Mouse (Mus musculus): ENCODE measurements around the gene Saal1. TPM values are rescaled to one million over a fixed set of nuclear protein-coding genes. Genes with fewer than 3 reads are reported as not detected.
"Not testable (repeated sequence)": the region's sequence is repeated elsewhere in the genome, so short reads cannot be mapped to it uniquely, and the experiment has no call there.

Saal1 gene
- 3.2 and 4.4 TPM in 2 replicates for polyA plus RNA-seq (2012; ENCODE audit: insufficient read depth, insufficient read length, missing spikeins)

DNA sequence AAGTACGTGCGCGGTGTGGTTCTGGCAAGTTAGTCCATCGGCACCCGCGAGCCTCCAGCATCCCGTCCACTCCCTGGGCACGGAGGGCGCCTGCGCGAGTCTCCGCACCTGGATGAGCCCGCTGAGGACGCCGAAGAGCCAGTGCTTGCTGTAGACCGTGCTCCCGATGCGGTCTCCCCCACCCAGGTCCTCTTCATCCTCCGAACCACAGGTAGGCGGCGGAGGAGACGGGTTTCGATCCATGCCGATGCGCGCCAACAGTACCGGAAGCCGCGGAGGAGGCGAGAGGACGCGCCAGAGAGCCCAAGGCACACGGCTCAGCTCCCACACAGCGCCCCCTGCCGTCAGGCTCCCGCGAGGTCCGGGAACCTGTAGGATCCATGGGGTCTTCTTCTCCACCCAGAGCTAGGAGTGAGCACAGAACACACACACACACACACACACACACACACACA is at the start of gene Saal1:
Gene Saal1, minus strand, starts transcription at position 291 of the 455 bp plus-strand sequence.
- peak within 1 kb of the TSS; percentile 98 for H3K4me3 ChIP-seq (ENCODE audit: insufficient read depth, low read depth, low read length)
- H3K4me1 ChIP-seq (ENCODE audit: control insufficient read depth, insufficient read depth, insufficient read length, low read length), result no peaks in the 10 kb centered on the region
- peak within 1 kb of the TSS; percentile 59; the same call in 1 of the 2 replicates for H3K27ac ChIP-seq (replicated peaks; ENCODE audit: low read depth, low read length)

DNA sequence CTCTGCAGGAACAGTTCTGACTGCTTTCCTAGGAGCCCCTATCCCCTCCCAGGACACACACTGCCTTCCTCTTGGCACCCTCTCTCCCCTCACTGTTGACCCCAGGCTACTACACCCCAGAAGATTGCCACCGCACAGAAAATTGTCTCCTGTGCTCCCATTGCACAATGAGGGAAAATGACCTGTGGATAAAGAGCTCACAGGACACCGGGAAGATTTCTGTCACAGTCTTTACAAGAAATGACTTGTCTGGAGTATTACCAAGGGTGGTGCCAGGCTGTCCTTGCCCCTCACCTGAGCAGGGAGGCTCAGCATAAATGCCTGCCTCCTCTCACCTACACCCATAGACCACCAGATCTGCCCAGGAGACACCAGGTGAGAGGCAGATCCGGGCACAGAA is 41.0 kb upstream of the Saal1 start, which contains the start of gene Saa2:
Gene Saa2, plus strand, starts transcription at position 301 of the 400 bp plus-strand sequence.
- H3K27ac ChIP-seq (replicated peaks; ENCODE audit: low read depth, low read length), result no peak within 1 kb of the TSS
- H3K4me3 ChIP-seq (ENCODE audit: insufficient read depth, low read depth, low read length), result no peak within 1 kb of the TSS
- peaks cover 4% of the 10 kb centered on the region; the same call in 1 of the 2 replicates for H3K4me1 ChIP-seq (ENCODE audit: control insufficient read depth, insufficient read depth, insufficient read length, low read length)

DNA sequence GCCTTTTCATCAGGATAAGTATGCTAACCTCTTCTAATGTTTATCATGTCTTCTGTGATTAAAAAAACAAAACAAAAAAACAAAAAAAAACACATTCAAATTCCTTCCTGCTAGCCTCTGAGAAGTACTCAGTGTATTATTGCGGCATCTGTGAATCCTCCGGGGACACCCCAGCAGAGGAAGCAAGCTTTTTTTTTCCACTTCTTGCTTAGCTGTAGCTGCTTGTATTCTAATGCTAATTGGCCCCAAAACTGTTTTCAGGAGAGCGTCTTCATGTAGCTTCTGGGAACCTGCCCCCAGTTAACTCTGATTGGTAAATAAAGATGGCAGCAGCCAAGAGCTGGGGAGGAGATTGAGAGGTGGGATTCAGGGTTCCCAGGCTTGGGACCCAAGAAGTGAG is 38.0 kb upstream of the Saal1 start:
- H3K4me1 ChIP-seq (ENCODE audit: control insufficient read depth, insufficient read depth, insufficient read length, low read length), result peaks cover 4% of the 10 kb centered on the region; the same call in 1 of the 2 replicates
- H3K27ac ChIP-seq (replicated peaks; ENCODE audit: low read depth, low read length), result peak overlapping the region; percentile 50; the same call in 1 of the 2 replicates
- H3K4me3 ChIP-seq (ENCODE audit: insufficient read depth, low read depth, low read length), result no peak overlapping the region

DNA sequence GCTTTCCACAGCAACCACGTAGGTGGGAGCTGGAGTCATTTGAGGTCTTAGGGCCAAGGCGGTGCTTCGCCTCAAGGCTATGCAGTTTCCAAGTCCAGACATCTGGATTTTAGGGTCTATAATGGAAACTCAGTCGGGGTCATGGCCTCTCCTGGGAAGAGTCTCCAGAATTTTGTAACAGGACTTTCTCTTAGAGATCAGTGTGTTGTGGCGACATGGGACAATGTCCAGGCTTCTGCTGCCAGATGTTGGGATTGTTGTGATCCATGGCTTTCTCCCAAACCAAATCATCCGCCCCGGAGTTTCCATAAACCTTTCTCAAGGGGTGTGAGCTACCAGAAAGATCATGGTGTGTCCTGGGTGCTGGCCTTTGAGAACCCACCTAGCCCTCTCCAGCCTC is 35.9 kb upstream of the Saal1 start:
- H3K4me3 ChIP-seq (ENCODE audit: insufficient read depth, low read depth, low read length), result no peak overlapping the region
- H3K27ac ChIP-seq (replicated peaks; ENCODE audit: low read depth, low read length), result peak overlapping the region; percentile 44
- H3K4me1 ChIP-seq (ENCODE audit: control insufficient read depth, insufficient read depth, insufficient read length, low read length), result peaks cover 4% of the 10 kb centered on the region; the same call in 1 of the 2 replicates

DNA sequence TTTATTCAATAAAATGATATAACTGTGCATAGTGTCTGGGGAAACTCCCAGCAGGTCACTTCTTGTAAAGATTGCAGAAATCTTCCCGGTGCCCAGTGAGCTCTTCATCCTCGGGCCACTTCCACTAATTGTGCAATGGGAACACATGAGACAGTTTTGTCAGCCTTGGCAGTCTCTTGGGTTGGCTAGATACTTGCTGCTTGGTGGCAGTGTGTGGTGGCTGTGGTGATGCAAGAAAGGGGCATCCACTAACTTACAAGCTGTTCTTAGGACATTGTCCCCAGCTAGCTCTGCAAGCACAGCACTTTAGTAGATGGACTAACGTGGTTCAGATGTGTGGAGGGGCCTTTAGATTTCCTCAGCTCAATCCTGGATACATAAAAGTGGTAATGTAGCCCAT is 35.3 kb upstream of the Saal1 start:
- no peak overlapping the region for H3K4me3 ChIP-seq (ENCODE audit: insufficient read depth, low read depth, low read length)
- peak overlapping the region; percentile 44 for H3K27ac ChIP-seq (replicated peaks; ENCODE audit: low read depth, low read length)
- H3K4me1 ChIP-seq (ENCODE audit: control insufficient read depth, insufficient read depth, insufficient read length, low read length), result peaks cover 4% of the 10 kb centered on the region; the same call in 1 of the 2 replicates

DNA sequence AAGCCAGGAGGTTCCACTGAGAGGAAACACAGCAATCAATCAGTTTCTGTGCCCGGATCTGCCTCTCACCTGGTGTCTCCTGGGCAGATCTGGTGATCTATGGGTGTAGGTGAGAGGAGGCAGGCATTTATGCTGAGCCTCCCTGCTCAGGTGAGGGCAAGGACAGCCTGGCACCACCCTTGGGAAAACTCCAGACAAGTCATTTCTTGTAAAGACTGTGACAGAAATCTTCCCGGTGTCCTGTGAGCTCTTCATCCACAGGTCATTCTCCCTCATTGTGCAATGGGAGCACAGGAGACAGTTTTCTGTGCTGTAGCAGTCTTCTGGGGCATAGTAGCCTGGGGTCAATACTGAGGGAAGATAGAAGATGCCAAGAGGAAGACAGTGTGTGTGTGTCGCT is 32.4 kb upstream of the Saal1 start, which contains the start of gene Saa1:
Gene Saa1, minus strand, starts transcription at position 101 of the 400 bp plus-strand sequence.
- not testable (repeated sequence) for H3K4me3 ChIP-seq (ENCODE audit: insufficient read depth, low read depth, low read length); H3K4me1 ChIP-seq (ENCODE audit: control insufficient read depth, insufficient read depth, insufficient read length, low read length); H3K27ac ChIP-seq (replicated peaks; ENCODE audit: low read depth, low read length)

DNA sequence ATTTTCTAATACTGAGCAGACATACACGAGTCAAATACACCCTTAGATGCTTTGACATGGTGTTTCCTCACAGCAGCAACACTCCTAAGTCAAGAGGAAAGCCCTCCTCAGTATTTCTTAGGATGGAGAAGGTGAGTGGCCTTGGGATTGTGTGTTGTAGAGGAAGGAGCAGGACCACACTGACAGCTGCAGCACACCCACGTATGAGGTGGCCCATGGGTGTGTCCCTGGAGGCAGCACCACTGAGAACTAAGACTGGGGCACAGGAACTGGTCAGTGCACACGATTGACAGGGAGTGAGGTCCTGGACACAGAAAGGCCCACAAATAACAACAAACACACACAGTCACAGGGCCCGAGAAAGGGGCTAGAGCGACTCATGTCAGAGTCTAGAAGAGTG is 29.6 kb upstream of the Saal1 start:
- not testable (repeated sequence) for H3K27ac ChIP-seq (replicated peaks; ENCODE audit: low read depth, low read length); H3K4me1 ChIP-seq (ENCODE audit: control insufficient read depth, insufficient read depth, insufficient read length, low read length); H3K4me3 ChIP-seq (ENCODE audit: insufficient read depth, low read depth, low read length)

DNA sequence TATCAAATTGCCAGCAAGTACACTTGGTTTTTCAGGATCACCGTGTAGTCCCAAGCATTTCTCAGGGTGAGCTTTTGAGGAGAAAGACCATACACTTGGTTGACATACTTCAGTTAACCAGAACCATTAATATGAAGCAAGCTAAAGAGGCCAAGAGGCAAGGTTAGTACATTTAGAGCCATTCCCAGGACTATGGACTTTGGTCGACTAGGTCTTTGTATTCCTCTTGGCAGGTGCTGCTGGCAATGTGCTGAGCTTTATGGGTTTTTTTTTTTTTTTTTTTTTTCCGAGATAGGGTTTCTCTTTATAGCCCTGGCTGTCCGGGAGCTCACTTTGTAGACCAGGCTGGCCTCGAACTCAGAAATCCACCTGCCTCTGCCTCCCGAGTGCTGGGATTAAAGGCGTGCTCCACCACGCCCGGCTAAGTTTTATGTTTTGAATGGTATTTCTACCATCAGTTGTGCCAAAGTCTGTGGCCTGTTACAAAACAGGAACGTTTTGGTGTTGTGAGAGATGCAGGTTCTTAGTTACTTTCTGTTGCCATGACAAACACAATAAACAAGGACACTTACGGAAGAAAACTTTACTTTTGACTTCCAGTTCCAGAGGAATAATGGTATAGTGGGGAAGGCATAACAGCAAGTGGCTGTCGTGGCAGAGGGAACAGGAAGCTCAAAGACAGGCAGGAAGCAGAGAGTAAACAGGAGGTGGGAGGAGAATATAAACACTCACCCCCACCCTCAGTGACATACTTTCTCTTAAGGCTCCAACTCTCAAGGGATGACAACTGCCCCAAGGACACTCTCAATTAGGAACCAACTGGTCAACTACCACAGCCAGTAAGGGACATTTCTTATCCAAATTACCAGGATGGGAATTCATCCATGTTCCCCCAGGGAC is 28.3 kb upstream of the Saal1 start:
- no peak overlapping the region for H3K4me3 ChIP-seq (ENCODE audit: insufficient read depth, low read depth, low read length)
- H3K27ac ChIP-seq (replicated peaks; ENCODE audit: low read depth, low read length), result no peak overlapping the region
- no peaks in the 10 kb centered on the region; the same call in 1 of the 2 replicates for H3K4me1 ChIP-seq (ENCODE audit: control insufficient read depth, insufficient read depth, insufficient read length, low read length)

DNA sequence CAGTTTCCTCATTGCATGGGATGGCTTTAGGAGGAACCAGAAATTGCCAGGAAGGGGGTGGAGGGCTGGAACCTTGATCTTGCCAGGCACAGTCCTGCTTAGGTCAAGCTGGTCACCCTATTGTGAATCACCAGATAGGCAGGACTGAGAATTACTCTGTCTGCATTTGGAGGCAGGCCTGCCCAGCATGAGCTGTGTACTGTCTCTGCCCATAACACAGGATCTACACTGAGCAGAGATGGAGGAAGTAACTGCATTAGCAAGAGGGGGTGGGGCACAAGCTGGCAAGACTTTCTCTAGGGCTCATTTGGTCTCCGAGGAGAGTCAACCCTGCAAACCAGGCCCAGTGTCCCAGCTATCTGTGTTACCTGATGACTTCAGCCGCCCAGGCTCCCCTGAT is 24.5 kb upstream of the Saal1 start:
- H3K4me3 ChIP-seq (ENCODE audit: insufficient read depth, low read depth, low read length), result no peak overlapping the region
- H3K27ac ChIP-seq (replicated peaks; ENCODE audit: low read depth, low read length), result no peak overlapping the region
- no peaks in the 10 kb centered on the region; the same call in 1 of the 2 replicates for H3K4me1 ChIP-seq (ENCODE audit: control insufficient read depth, insufficient read depth, insufficient read length, low read length)

DNA sequence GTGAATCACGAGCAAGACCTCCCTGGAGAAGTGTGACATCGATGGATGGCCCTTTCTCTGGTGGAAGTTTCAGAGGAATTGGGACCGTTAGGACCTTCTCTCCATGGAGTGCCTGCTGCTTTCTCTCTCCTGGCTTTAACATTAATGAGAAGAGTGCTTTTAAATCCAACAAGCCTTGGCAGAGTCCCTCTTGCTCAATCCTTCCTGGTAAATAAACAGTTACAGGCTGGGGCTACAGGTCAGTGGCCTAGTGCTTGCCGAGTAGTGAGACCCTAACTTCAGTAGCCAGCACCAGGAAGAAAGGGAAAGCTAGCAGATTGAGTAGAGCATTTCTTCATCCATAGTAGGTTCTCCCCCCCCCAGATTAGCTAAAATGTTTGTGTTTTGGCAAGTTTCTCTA is 22.0 kb upstream of the Saal1 start, which contains the start of gene Saa4:
Gene Saa4, minus strand, starts transcription at position 146 of the 400 bp plus-strand sequence.
- Histone ChIP-seq H3K4me3 (ENCODE audit: insufficient read depth, low read depth, low read length) (no peak within 1 kb of the TSS), H3K27ac (replicated peaks; ENCODE audit: low read depth, low read length) (no peak within 1 kb of the TSS), H3K4me1 (ENCODE audit: control insufficient read depth, insufficient read depth, insufficient read length, low read length) (no peaks in the 10 kb centered on the region)

DNA sequence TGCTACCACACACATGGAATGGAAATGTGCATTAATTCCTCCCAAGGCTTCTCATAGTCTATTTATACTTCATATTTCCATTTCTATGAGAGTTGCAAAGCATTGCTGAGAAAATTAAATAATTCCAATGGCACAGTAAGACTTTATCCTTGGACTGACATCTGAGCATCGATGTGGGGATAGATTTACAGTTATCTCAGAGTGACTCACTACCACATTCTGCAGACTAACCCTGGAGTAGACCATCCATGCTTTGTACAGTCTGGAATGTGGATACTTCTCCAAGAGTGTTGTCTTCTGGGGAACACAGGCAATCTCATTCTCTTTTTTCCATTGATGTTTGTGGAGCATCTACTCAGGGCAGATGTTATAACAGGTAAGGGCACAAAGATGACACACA is 17.1 kb upstream of the Saal1 start:
- no peak overlapping the region for H3K4me3 ChIP-seq (ENCODE audit: insufficient read depth, low read depth, low read length)
- H3K4me1 ChIP-seq (ENCODE audit: control insufficient read depth, insufficient read depth, insufficient read length, low read length), result no peaks in the 10 kb centered on the region
- H3K27ac ChIP-seq (replicated peaks; ENCODE audit: low read depth, low read length), result no peak overlapping the region

DNA sequence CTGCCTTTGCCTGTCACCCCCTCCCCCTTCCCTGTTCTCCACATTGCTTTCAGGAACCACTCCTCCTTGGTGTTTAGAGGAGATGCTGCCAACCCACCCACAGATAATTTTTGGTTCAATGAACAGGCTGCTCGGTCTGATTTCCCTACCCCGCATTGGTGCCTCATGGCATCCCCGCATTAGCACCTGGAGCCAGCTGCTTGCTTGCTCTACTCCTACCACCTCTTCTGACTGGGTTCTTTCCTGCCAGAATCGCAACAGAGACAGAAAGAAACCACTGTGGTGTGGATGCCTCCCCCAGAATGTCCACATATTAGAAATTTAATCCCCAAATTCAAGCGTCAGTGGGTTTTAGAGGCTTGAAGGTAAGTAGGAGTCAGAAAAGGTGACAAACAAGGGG is 13.9 kb upstream of the Saal1 start:
- no peaks in the 10 kb centered on the region; the same call in 1 of the 2 replicates for H3K4me1 ChIP-seq (ENCODE audit: control insufficient read depth, insufficient read depth, insufficient read length, low read length)
- no peak overlapping the region for H3K4me3 ChIP-seq (ENCODE audit: insufficient read depth, low read depth, low read length)
- H3K27ac ChIP-seq (replicated peaks; ENCODE audit: low read depth, low read length), result no peak overlapping the region

DNA sequence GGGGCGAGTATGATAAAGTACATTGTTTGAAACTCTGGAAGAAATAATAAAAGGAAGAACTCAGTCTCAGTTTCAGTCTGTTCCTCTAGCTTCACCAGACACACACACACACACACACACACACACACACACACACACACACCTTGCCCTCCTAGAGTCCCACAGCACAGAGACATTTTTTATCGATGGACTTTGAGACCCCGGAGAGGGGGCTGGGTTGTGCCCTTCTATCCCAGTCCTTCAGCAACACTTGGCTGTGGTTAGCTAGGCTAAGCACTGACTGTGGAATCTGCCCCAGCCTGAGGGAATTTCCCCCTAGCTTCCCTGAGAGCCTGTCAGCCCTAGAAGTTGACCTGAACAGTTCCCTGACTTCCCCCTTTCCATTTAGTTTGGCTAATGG is 13.4 kb upstream of the Saal1 start:
- Histone ChIP-seq H3K4me3 (ENCODE audit: insufficient read depth, low read depth, low read length) (no peak overlapping the region), H3K4me1 (ENCODE audit: control insufficient read depth, insufficient read depth, insufficient read length, low read length) (peaks cover 2% of the 10 kb centered on the region; the same call in 1 of the 2 replicates), H3K27ac (replicated peaks; ENCODE audit: low read depth, low read length) (no peak overlapping the region)

DNA sequence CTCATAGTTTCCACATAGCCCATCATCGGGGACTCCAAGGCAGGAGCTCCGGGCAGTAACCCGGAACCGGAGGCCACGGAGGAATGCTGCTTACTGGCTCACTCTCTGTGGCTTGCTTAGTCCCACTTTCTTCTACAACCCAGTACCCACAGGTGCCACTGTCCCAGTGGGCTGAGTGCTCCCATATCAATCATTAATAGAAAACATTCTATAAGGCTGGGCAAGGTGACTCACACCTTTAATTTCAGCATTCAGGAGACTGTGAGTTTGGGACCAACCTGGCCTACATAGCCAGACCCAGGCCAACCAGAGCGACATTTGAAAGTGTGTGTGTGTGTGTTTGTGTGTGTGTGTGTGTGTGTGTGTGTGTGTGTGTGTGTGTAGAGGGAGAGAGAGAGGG is 12.9 kb upstream of the Saal1 start:
- peaks cover 2% of the 10 kb centered on the region; the same call in 1 of the 2 replicates for H3K4me1 ChIP-seq (ENCODE audit: control insufficient read depth, insufficient read depth, insufficient read length, low read length)
- no peak overlapping the region for H3K27ac ChIP-seq (replicated peaks; ENCODE audit: low read depth, low read length)
- no peak overlapping the region for H3K4me3 ChIP-seq (ENCODE audit: insufficient read depth, low read depth, low read length)

DNA sequence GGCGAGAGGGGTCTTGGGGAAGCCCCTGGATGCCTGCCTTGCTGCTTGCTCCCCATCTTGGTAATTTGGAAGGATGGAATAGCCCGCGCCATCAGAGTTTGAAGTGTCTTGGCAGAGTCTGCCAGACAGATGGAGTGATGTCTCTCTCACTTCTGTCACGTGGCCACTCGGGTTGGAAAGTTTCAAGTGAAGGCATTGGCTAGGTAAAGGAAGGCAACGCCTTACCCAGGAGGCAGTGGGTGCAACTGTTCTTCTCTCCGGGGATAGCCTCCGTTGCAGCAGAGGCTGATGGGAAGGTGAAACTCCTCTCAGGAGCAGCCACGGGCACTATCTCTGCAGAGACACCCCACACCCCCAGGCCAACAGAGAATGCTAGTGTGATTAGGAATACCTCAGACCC is 10.0 kb upstream of the Saal1 start:
- peaks cover 2% of the 10 kb centered on the region; the same call in 1 of the 2 replicates for H3K4me1 ChIP-seq (ENCODE audit: control insufficient read depth, insufficient read depth, insufficient read length, low read length)
- no peak overlapping the region for H3K4me3 ChIP-seq (ENCODE audit: insufficient read depth, low read depth, low read length)
- H3K27ac ChIP-seq (replicated peaks; ENCODE audit: low read depth, low read length), result no peak overlapping the region
